Mouse (Mus musculus): ENCODE data around the gene Enpp6. TPM values are rescaled to one million over a fixed set of nuclear protein-coding genes. Genes with fewer than 3 reads are reported as not detected.
"Not testable (repeated sequence)": the region's sequence is repeated elsewhere in the genome, so short reads cannot be mapped to it uniquely, and the experiment has no call there.

Gene Enpp6
- total and polyA plus RNA-seq, 2 experiments: 1.0 to 1.7 TPM

- H3K27me3 ChIP-seq (ENCODE audit: control insufficient read depth, insufficient read depth, low read length): no peaks in the 10 kb centered on the region
- no peak overlapping the region for H3K27ac ChIP-seq (replicated peaks; ENCODE audit: insufficient read depth, low read depth, low read length)
- H3K4me3 ChIP-seq (ENCODE audit: insufficient read depth, low read depth, low read length): no peak overlapping the region
- no peaks in the 10 kb centered on the region for H3K36me3 ChIP-seq (ENCODE audit: control insufficient read depth, insufficient read depth, low read length)
- no peak overlapping the region for H3K9ac ChIP-seq (ENCODE audit: low read depth, low read length)
- TF ChIP-seq CTCF (IDR thresholded peaks at IDR 0.05; ENCODE audit: low read depth, low read length) (no peak), POLR2A (IDR thresholded peaks at IDR 0.05; ENCODE audit: extremely low read depth, insufficient read depth, low read length) (no peak)
- H3K79me2 ChIP-seq (ENCODE audit: control insufficient read depth, insufficient read depth, low read length): no peaks in the 10 kb centered on the region
- 72% methylated on average over 5 of the region's 5 CpGs for WGBS
- no peaks in the 10 kb centered on the region for H3K4me1 ChIP-seq (ENCODE audit: control insufficient read depth, insufficient read depth, low read length)
- no peak for DNase-seq (ENCODE audit: extremely low read depth, low read depth, low spot score)
Observed at GRCm38 (mm10) chr8:47037405-47037804, 50.7 kb downstream of the Enpp6 start.

- H3K27me3 ChIP-seq (ENCODE audit: control insufficient read depth, insufficient read depth, low read length); H3K4me3 ChIP-seq (ENCODE audit: insufficient read depth, low read depth, low read length); DNase-seq (ENCODE audit: extremely low read depth, low read depth, low spot score); H3K79me2 ChIP-seq (ENCODE audit: control insufficient read depth, insufficient read depth, low read length); H3K36me3 ChIP-seq (ENCODE audit: control insufficient read depth, insufficient read depth, low read length); H3K9ac ChIP-seq (ENCODE audit: low read depth, low read length); H3K4me1 ChIP-seq (ENCODE audit: control insufficient read depth, insufficient read depth, low read length); H3K27ac ChIP-seq (replicated peaks; ENCODE audit: insufficient read depth, low read depth, low read length): not testable (repeated sequence)
- 86% methylated on average over 4 of the region's 4 CpGs for WGBS
Observed at GRCm38 (mm10) chr8:47040215-47040614, 53.5 kb downstream of the Enpp6 start.

- H3K79me2 ChIP-seq (ENCODE audit: control insufficient read depth, insufficient read depth, low read length): no peaks in the 10 kb centered on the region
- H3K36me3 ChIP-seq (ENCODE audit: control insufficient read depth, insufficient read depth, low read length): no peaks in the 10 kb centered on the region
- no peak for DNase-seq (ENCODE audit: extremely low read depth, low read depth, low spot score)
- no peak overlapping the region for H3K27ac ChIP-seq (replicated peaks; ENCODE audit: insufficient read depth, low read depth, low read length)
- H3K4me1 ChIP-seq (ENCODE audit: control insufficient read depth, insufficient read depth, low read length): no peaks in the 10 kb centered on the region
- H3K27me3 ChIP-seq (ENCODE audit: control insufficient read depth, insufficient read depth, low read length): no peaks in the 10 kb centered on the region
- TF ChIP-seq POLR2A (IDR thresholded peaks at IDR 0.05; ENCODE audit: extremely low read depth, insufficient read depth, low read length): no peak
- TF ChIP-seq CTCF (IDR thresholded peaks at IDR 0.05; ENCODE audit: low read depth, low read length): no peak
- H3K4me3 ChIP-seq (ENCODE audit: insufficient read depth, low read depth, low read length): no peak overlapping the region
- WGBS: 78% methylated on average over 4 of the region's 4 CpGs
- no peak overlapping the region for H3K9ac ChIP-seq (ENCODE audit: low read depth, low read length)
Observed at GRCm38 (mm10) chr8:47046340-47046739, 59.7 kb downstream of the Enpp6 start.

GRCm38 (mm10) chr8:47047146-47047545 is 60.5 kb downstream of the Enpp6 start:
- no peak overlapping the region for H3K9ac ChIP-seq (ENCODE audit: low read depth, low read length)
- no peak overlapping the region for H3K27ac ChIP-seq (replicated peaks; ENCODE audit: insufficient read depth, low read depth, low read length)
- no peaks in the 10 kb centered on the region for H3K4me1 ChIP-seq (ENCODE audit: control insufficient read depth, insufficient read depth, low read length)
- WGBS: 91% methylated on average over 2 of the region's 2 CpGs
- no peak for TF ChIP-seq CTCF (IDR thresholded peaks at IDR 0.05; ENCODE audit: low read depth, low read length)
- TF ChIP-seq POLR2A (IDR thresholded peaks at IDR 0.05; ENCODE audit: extremely low read depth, insufficient read depth, low read length): no peak
- DNase-seq (ENCODE audit: extremely low read depth, low read depth, low spot score): no peak
- no peaks in the 10 kb centered on the region for H3K36me3 ChIP-seq (ENCODE audit: control insufficient read depth, insufficient read depth, low read length)
- no peaks in the 10 kb centered on the region for H3K79me2 ChIP-seq (ENCODE audit: control insufficient read depth, insufficient read depth, low read length)
- no peak overlapping the region for H3K4me3 ChIP-seq (ENCODE audit: insufficient read depth, low read depth, low read length)
- H3K27me3 ChIP-seq (ENCODE audit: control insufficient read depth, insufficient read depth, low read length): no peaks in the 10 kb centered on the region

- Histone ChIP-seq H3K79me2 (ENCODE audit: control insufficient read depth, insufficient read depth, low read length) (no peaks in the 10 kb centered on the region), H3K36me3 (ENCODE audit: control insufficient read depth, insufficient read depth, low read length) (no peaks in the 10 kb centered on the region), H3K4me1 (ENCODE audit: control insufficient read depth, insufficient read depth, low read length) (no peaks in the 10 kb centered on the region), H3K4me3 (ENCODE audit: insufficient read depth, low read depth, low read length) (no peak overlapping the region), H3K9ac (ENCODE audit: low read depth, low read length) (no peak overlapping the region), H3K27me3 (ENCODE audit: control insufficient read depth, insufficient read depth, low read length) (no peaks in the 10 kb centered on the region), H3K27ac (replicated peaks; ENCODE audit: insufficient read depth, low read depth, low read length) (no peak overlapping the region)
- TF ChIP-seq CTCF (IDR thresholded peaks at IDR 0.05; ENCODE audit: low read depth, low read length) (no peak), POLR2A (IDR thresholded peaks at IDR 0.05; ENCODE audit: extremely low read depth, insufficient read depth, low read length) (no peak)
- no peak for DNase-seq (ENCODE audit: extremely low read depth, low read depth, low spot score)
- 86% methylated on average over 10 of the region's 10 CpGs for WGBS
Observed at GRCm38 (mm10) chr8:47048584-47048983, 61.9 kb downstream of the Enpp6 start.

GRCm38 (mm10) chr8:47052643-47053042 is 66.0 kb downstream of the Enpp6 start:
- Histone ChIP-seq H3K27me3 (ENCODE audit: control insufficient read depth, insufficient read depth, low read length) (no peaks in the 10 kb centered on the region), H3K9ac (ENCODE audit: low read depth, low read length) (no peak overlapping the region), H3K79me2 (ENCODE audit: control insufficient read depth, insufficient read depth, low read length) (no peaks in the 10 kb centered on the region), H3K27ac (replicated peaks; ENCODE audit: insufficient read depth, low read depth, low read length) (no peak overlapping the region), H3K4me1 (ENCODE audit: control insufficient read depth, insufficient read depth, low read length) (no peaks in the 10 kb centered on the region), H3K36me3 (ENCODE audit: control insufficient read depth, insufficient read depth, low read length) (no peaks in the 10 kb centered on the region), H3K4me3 (ENCODE audit: insufficient read depth, low read depth, low read length) (no peak overlapping the region)
- WGBS: 63% methylated on average over 3 of the region's 3 CpGs
- no peak for DNase-seq (ENCODE audit: extremely low read depth, low read depth, low spot score)
- no peak for TF ChIP-seq POLR2A (IDR thresholded peaks at IDR 0.05; ENCODE audit: extremely low read depth, insufficient read depth, low read length)
- no peak for TF ChIP-seq CTCF (IDR thresholded peaks at IDR 0.05; ENCODE audit: low read depth, low read length)

All from liver, adult 2 months (tissue).